Mouse (Mus musculus) bone marrow macrophage, adult 2 months (primary cell): ENCODE measurements around the gene Setdb1. TPM values are rescaled to one million over a fixed set of nuclear protein-coding genes. Genes with fewer than 3 reads are reported as not detected.
"Not testable (repeated sequence)": the region's sequence is repeated elsewhere in the genome, so short reads cannot be mapped to it uniquely, and the experiment has no call there.

Experiments
- H3K27ac ChIP-seq: 2 replicates; pipeline ENCODE4 v1.5.1; 2012; ENCODE audit warnings: low read depth, low read length; ENCODE audit not compliant: insufficient read depth
- H3K4me1 ChIP-seq: 2 replicates; pipeline ENCODE4 v1.6.1; 2012; ENCODE audit warnings: low read length; ENCODE audit not compliant: control insufficient read depth, insufficient read depth
- H3K4me3 ChIP-seq: 2 replicates; pipeline ENCODE4 v1.5.1; 2012; ENCODE audit warnings: mild to moderate bottlenecking, low read length, moderate library complexity; ENCODE audit not compliant: insufficient read depth
- CTCF ChIP-seq: IDR thresholded peaks from 2 replicates; pipeline ENCODE4 v1.5.1; 2012; ENCODE audit warnings: low read depth, mild to moderate bottlenecking, low read length, moderate library complexity
- POLR2A ChIP-seq: IDR thresholded peaks from 2 replicates; pipeline ENCODE4 v1.6.1; 2012; ENCODE audit warnings: mild to moderate bottlenecking, low read depth, low read length, borderline replicate concordance
- polyA plus RNA-seq: library from polyadenylated mRNA; stranded (reverse); fragments of >200 nt; gene quantifications from 2 replicates; pipeline ENCODE4 v1.2.4, GENCODE M21; 2012; ENCODE audit not compliant: missing spikeins, insufficient read depth, insufficient read length

The Setdb1 gene
- polyA plus RNA-seq, 1 experiment: 37.2 TPM

- H3K4me3 ChIP-seq: no peak overlapping the region
- no peaks in the 10 kb centered on the region for H3K4me1 ChIP-seq
- H3K27ac ChIP-seq: no peak overlapping the region
- TF ChIP-seq POLR2A: no peak
- no peak for TF ChIP-seq CTCF
These were observed 10.5 kb downstream of the Setdb1 start for GRCm38 (mm10) chr3:95346454-95346853.

GRCm38 (mm10) chr3:95343356-95344000, 13.5 kb downstream of the Setdb1 start:
- H3K4me3 ChIP-seq, H3K27ac ChIP-seq, H3K4me1 ChIP-seq: not testable (repeated sequence)

GRCm38 (mm10) chr3:95338251-95338650, 18.8 kb downstream of the Setdb1 start:
- Histone ChIP-seq H3K4me1 (no peaks in the 10 kb centered on the region), H3K4me3 (no peak overlapping the region), H3K27ac (no peak overlapping the region)
- TF ChIP-seq CTCF (no peak), POLR2A (no peak)

- H3K27ac ChIP-seq: no peak overlapping the region
- H3K4me1 ChIP-seq: no peaks in the 10 kb centered on the region
- TF ChIP-seq POLR2A (no peak), CTCF (no peak)
- no peak overlapping the region for H3K4me3 ChIP-seq
These were observed 19.7 kb downstream of the Setdb1 start for GRCm38 (mm10) chr3:95337345-95337744.

GRCm38 (mm10) chr3:95331528-95331927, 25.5 kb downstream of the Setdb1 start:
- Histone ChIP-seq H3K27ac (no peak overlapping the region), H3K4me3 (no peak overlapping the region), H3K4me1 (no peaks in the 10 kb centered on the region)
- TF ChIP-seq POLR2A (no peak), CTCF (no peak)

GRCm38 (mm10) chr3:95328803-95329404, 28.1 kb downstream of the Setdb1 start:
- H3K4me1 ChIP-seq: no peaks in the 10 kb centered on the region
- no peak overlapping the region for H3K27ac ChIP-seq
- H3K4me3 ChIP-seq: no peak overlapping the region
- TF ChIP-seq POLR2A: no peak

- no peak overlapping the region for H3K4me3 ChIP-seq
- H3K27ac ChIP-seq: no peak overlapping the region
- H3K4me1 ChIP-seq: no peaks in the 10 kb centered on the region
- no peak for TF ChIP-seq CTCF
- no peak for TF ChIP-seq POLR2A
These were observed 32.4 kb downstream of the Setdb1 start for GRCm38 (mm10) chr3:95324454-95325144.

- Histone ChIP-seq H3K27ac (no peak overlapping the region), H3K4me3 (no peak overlapping the region), H3K4me1 (peaks cover 9% of the 10 kb centered on the region)
- no peak for TF ChIP-seq POLR2A
- no peak for TF ChIP-seq CTCF
These were observed 33.6 kb downstream of the Setdb1 start for GRCm38 (mm10) chr3:95323429-95323828.

GRCm38 (mm10) chr3:95319701-95320625, 37.0 kb downstream of the Setdb1 start:
- no peak for TF ChIP-seq CTCF
- TF ChIP-seq POLR2A: no peak
- no peak overlapping the region for H3K27ac ChIP-seq
- peaks cover 24% of the 10 kb centered on the region for H3K4me1 ChIP-seq
- H3K4me3 ChIP-seq: no peak overlapping the region

- Histone ChIP-seq H3K27ac (peak overlapping the region; percentile 4; the same call in 1 of the 2 replicates), H3K4me3 (no peak overlapping the region)
- no peak for TF ChIP-seq POLR2A
- no peak for TF ChIP-seq CTCF
These were observed 37.9 kb downstream of the Setdb1 start for GRCm38 (mm10) chr3:95319110-95319509.

More at GRCm38 (mm10) chr3:95319110-95319509, 37.9 kb downstream of the Setdb1 start:
- H3K4me1 ChIP-seq: peaks cover 24% of the 10 kb centered on the region
